Mouse (Mus musculus) T-helper 2 cell (primary cell): Measurements from ENCODE around the gene Fndc4.

Source experiments
- in situ Hi-C: fragments of 300-600 bp; cut with MboI, MseI; formaldehyde crosslinking; loops from one replicate; pipeline ENCODE4 v1.15.1; 2025; ENCODE audit warnings: high pct_unique_total_duplicates

The Fndc4 gene

GRCm38 (mm10) chr5:31295606-31296141 lies at the start of gene Fndc4:
Fndc4 (minus strand) TSS chr5:31296080.
- in situ Hi-C loops: no loop called here

- in situ Hi-C loops: no loop called here
Measured at GRCm38 (mm10) chr5:31328255-31328654, 32.4 kb upstream of the Fndc4 start.

GRCm38 (mm10) chr5:31326850-31327249 lies 31.0 kb upstream of the Fndc4 start:
- in situ Hi-C loops: no loop called here

GRCm38 (mm10) chr5:31324085-31324484 lies 28.2 kb upstream of the Fndc4 start:
- in situ Hi-C loops: no loop called here

- in situ Hi-C loops: no loop called here
Measured at GRCm38 (mm10) chr5:31322776-31323175, 26.9 kb upstream of the Fndc4 start.

GRCm38 (mm10) chr5:31312806-31313205 lies 16.9 kb upstream of the Fndc4 start:
- in situ Hi-C loops: no loop called here

GRCm38 (mm10) chr5:31303093-31303492 lies 7.2 kb upstream of the Fndc4 start:
- in situ Hi-C loops: no loop called here

- in situ Hi-C loops: no loop called here
Measured at GRCm38 (mm10) chr5:31301866-31302265, 6.0 kb upstream of the Fndc4 start.

GRCm38 (mm10) chr5:31298486-31298885 lies 2.6 kb upstream of the Fndc4 start:
- in situ Hi-C loops: no loop called here

- in situ Hi-C loops: no loop called here
Measured at GRCm38 (mm10) chr5:31297981-31298380, 2.1 kb upstream of the Fndc4 start.

- in situ Hi-C loops: no loop called here
Measured at GRCm38 (mm10) chr5:31297047-31297757, 1.3 kb upstream of the Fndc4 start, which contains the start of gene Gckr. Gckr (plus strand) TSS chr5:31297443.

GRCm38 (mm10) chr5:31294964-31295605 lies 795 bp downstream of the Fndc4 start:
- in situ Hi-C loops: no loop called here

- in situ Hi-C loops: no loop called here
Measured at GRCm38 (mm10) chr5:31291361-31291688, 4.6 kb downstream of the Fndc4 start.

GRCm38 (mm10) chr5:31290521-31291360 lies 5.1 kb downstream of the Fndc4 start, which contains the start of gene Ift172:
Ift172 (minus strand) TSS chr5:31291116.
- in situ Hi-C loops: no loop called here

- in situ Hi-C loops: no loop called here
Measured at GRCm38 (mm10) chr5:31289626-31290230, 6.2 kb downstream of the Fndc4 start.

- in situ Hi-C loops: no loop called here
Measured at GRCm38 (mm10) chr5:31288655-31289054, 7.2 kb downstream of the Fndc4 start.

- in situ Hi-C loops: no loop called here
Measured at GRCm38 (mm10) chr5:31288225-31288624, 7.7 kb downstream of the Fndc4 start.

- in situ Hi-C loops: no loop called here
Measured at GRCm38 (mm10) chr5:31279245-31279988, 16.5 kb downstream of the Fndc4 start.

GRCm38 (mm10) chr5:31273018-31273417 lies 22.9 kb downstream of the Fndc4 start:
- in situ Hi-C loops: no loop called here

- in situ Hi-C loops: no loop called here
Measured at GRCm38 (mm10) chr5:31267686-31268085, 28.2 kb downstream of the Fndc4 start.

- in situ Hi-C loops: no loop called here
Measured at GRCm38 (mm10) chr5:31266101-31266500, 29.8 kb downstream of the Fndc4 start.
